Mouse (Mus musculus) liver, embryonic 14.5 days (tissue): ENCODE results near the gene Smoc1. TPM values are rescaled to one million over a fixed set of nuclear protein-coding genes. Genes with fewer than 3 reads are reported as not detected.

Experiments used
- ATAC-seq: fragments of 200-750 bp; cut with Nextera tagmentation; 2 replicates; pipeline ENCODE4 v1.8.0; 2017; ENCODE audit warnings: moderate number of reproducible peaks, mild to moderate bottlenecking, moderate library complexity; ENCODE audit not compliant: insufficient read depth
- DNase-seq, 3 experiments: peaks; one replicate each; pipeline ENCODE4 v3.0.0-alpha.2; 2012 to 2013; ENCODE audit warnings: low read depth in 3 of 3, low spot score in 3 of 3
- H3K27ac ChIP-seq: fragments of 300-500 bp; sonication (generic); 2 replicates; pipeline ENCODE4 v1.5.1; 2014; ENCODE audit warnings: moderate library complexity, mild to moderate bottlenecking, control low read depth, inconsistent platforms
- H3K27me3 ChIP-seq: fragments of 300-500 bp; sonication (generic); 2 replicates; pipeline ENCODE4 v1.6.1; 2014; ENCODE audit warnings: mild to moderate bottlenecking, low read length, moderate library complexity; ENCODE audit not compliant: control insufficient read depth, insufficient read depth
- H3K36me3 ChIP-seq: fragments of 300-500 bp; sonication (generic); replicated peaks from 2 replicates; pipeline ENCODE4 v1.6.1; 2014; ENCODE audit warnings: low read depth; ENCODE audit not compliant: control insufficient read depth, insufficient read depth
- H3K4me1 ChIP-seq, 2 experiments: fragments of 200-500 bp in 1 of 2; fragments of 300-500 bp in 1 of 2; sonication (generic) in 1 of 2; replicated peaks; 2 replicates each; pipeline ENCODE4 v1.6.1; 2012 to 2014; ENCODE audit warnings: antibody characterized with exemption in 1 of 2, inconsistent platforms in 1 of 2, low read length in 1 of 2; ENCODE audit not compliant: control insufficient read depth in 2 of 2, insufficient read depth in 2 of 2
- H3K4me2 ChIP-seq: fragments of 300-500 bp; sonication (generic); 2 replicates; pipeline ENCODE4 v1.6.1; 2014; ENCODE audit warnings: low read depth, mild to moderate bottlenecking, control low read depth, moderate library complexity
- H3K4me3 ChIP-seq, 2 experiments: fragments of 200-500 bp in 1 of 2; fragments of 300-500 bp in 1 of 2; sonication (generic) in 1 of 2; 2 replicates each; pipeline ENCODE4 v1.5.1; 2012 to 2014; ENCODE audit warnings: low read depth in 2 of 2, low read length in 2 of 2, mild to moderate bottlenecking in 2 of 2, control low read depth in 1 of 2, inconsistent platforms in 1 of 2, moderate library complexity in 1 of 2; ENCODE audit not compliant: insufficient read depth in 1 of 2
- H3K9ac ChIP-seq: fragments of 300-500 bp; sonication (generic); replicated peaks from 2 replicates; pipeline ENCODE4 v1.6.1; 2014; ENCODE audit warnings: mild to moderate bottlenecking, control low read depth, moderate library complexity
- H3K9me3 ChIP-seq: fragments of 300-500 bp; sonication (generic); 2 replicates; pipeline ENCODE4 v1.6.1; 2016; ENCODE audit warnings: low read length, mixed read lengths; ENCODE audit not compliant: control insufficient read depth
- CTCF ChIP-seq: IDR thresholded peaks from 2 replicates; pipeline ENCODE4 v1.5.1; 2016; ENCODE audit warnings: antibody characterized with exemption, low read depth, control low read depth
- EP300 ChIP-seq: IDR thresholded peaks from 2 replicates; pipeline ENCODE4 v1.6.1; 2016; ENCODE audit warnings: antibody characterized with exemption, low read depth
- WGBS: fragments of 180-500 bp; shearing (Covaris S2); extraction: QIAGEN DNeasy Blood & Tissue Kit; methylation state at CpG from one replicate; pipeline ENCODE4 v1.1.7; 2014; ENCODE audit not compliant: insufficient replicate concordance; 5-methylcytosine and 5-hydroxymethylcytosine counted together
- polyA plus RNA-seq, 2 experiments: library from polyadenylated mRNA; depleted of rRNA in 1 of 2; stranded (reverse) in 1 of 2; unstranded in 1 of 2; fragments of >200 nt; fragmentation: Nextera tagmentation in 1 of 2; extraction: Ambion mirVana in 1 of 2; gene quantifications; 2 replicates each; pipeline versions ENCODE4 v1.2.1 to v1.2.3; 2012 to 2014

The Smoc1 gene
- polyA plus RNA-seq, 2 experiments: 4.6 to 6.9 TPM

DNA sequence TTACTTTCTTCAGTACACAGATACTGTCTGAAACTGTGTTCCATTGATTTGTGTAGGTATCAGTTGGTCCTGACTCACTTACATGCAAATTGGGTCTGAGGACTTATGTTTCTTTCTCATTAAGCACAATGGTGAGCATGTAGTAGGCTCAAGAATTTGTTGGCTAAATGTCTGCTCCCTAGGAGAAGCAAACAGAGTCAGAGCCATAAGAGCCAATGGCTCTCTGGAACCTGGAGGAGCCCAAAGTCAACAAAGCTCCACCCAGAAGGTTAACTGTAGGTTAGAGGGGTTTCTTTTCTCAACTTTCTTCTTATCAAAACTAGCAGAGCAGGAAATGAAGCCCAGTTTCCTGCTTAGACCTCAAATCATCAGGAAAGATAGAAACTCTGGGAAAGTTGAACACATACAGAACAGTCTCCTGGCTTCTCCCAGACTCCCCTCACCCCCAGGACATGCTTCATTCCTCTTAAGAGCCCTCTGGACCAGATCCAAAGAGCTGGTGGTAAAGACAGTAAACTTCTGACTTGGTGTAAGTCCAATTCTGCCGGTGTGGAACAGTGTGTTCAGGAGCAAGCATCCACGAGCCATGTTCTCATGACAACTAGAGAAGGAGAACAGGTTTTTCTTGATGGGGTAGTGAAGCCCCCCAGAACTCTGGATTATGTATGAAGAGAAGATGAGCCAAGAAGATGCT lies 51.5 kb downstream of the Smoc1 start:
- ATAC-seq (no peak), DNase-seq (no peak)
- no peaks in the 10 kb centered on the region for H3K27me3 ChIP-seq
- H3K4me3 ChIP-seq: no peak overlapping the region
- no peak overlapping the region for H3K27ac ChIP-seq
- H3K4me1 ChIP-seq: no peaks in the 10 kb centered on the region
- H3K9me3 ChIP-seq: no peaks in the 10 kb centered on the region
- TF ChIP-seq EP300: no peak
- TF ChIP-seq CTCF: no peak
- H3K9ac ChIP-seq: no peak overlapping the region
- H3K4me2 ChIP-seq: no peak overlapping the region
- H3K36me3 ChIP-seq: no peaks in the 10 kb centered on the region
- 71% methylated on average over 2 of the region's 2 CpGs for WGBS

DNA sequence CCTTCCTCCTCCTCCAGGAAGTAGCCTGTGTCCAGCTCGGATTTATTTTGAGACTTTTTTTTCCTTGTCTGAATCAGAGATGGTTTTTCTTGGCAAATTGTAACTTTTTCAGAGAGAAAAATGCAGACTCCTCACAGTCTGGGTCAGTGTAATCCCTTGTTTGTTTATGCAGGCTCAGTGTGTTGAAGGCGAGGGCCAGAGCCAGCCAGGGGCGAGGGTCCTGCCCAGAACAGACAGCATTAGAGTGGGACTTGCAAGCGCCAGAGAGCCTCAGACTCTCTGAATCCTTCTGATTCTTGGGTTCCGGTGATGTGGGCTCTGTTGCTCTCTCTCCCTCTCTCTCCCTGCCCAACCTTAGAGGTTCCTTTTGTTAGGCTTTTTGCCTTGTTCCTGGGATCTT lies 53.7 kb downstream of the Smoc1 start:
- H3K9ac ChIP-seq: no peak overlapping the region
- H3K4me3 ChIP-seq: no peak overlapping the region
- DNase-seq (no peak), ATAC-seq (no peak)
- no peak for TF ChIP-seq EP300
- no peak for TF ChIP-seq CTCF
- no peaks in the 10 kb centered on the region for H3K36me3 ChIP-seq
- H3K4me1 ChIP-seq: no peaks in the 10 kb centered on the region
- H3K9me3 ChIP-seq: no peaks in the 10 kb centered on the region
- H3K4me2 ChIP-seq: no peak overlapping the region
- H3K27ac ChIP-seq: no peak overlapping the region
- 46% methylated on average over 5 of the region's 5 CpGs for WGBS
- H3K27me3 ChIP-seq: no peaks in the 10 kb centered on the region

DNA sequence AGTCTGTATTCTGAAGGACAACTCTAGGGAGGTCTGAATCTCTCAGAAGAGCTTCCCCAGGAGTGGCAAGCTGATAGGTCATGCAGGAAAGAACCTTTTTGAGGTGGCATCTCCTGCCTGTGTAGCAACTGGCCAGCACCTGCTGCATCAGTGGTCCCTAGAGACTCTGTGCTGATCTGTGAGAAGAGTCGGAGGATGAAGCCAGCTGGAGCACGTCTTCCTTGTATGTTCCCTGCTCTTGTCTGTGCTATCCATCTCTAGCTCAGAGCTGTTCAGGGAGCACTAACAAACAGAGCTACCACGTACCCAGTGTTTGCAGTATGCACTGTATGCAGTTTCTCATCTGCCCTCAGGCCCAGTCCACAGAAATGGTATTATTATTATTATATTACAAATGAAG lies 54.4 kb downstream of the Smoc1 start:
- no peak overlapping the region for H3K4me2 ChIP-seq
- no peak overlapping the region for H3K4me3 ChIP-seq
- no peaks in the 10 kb centered on the region for H3K4me1 ChIP-seq
- no peak for DNase-seq
- no peaks in the 10 kb centered on the region for H3K9me3 ChIP-seq
- no peak overlapping the region for H3K9ac ChIP-seq
- no peaks in the 10 kb centered on the region for H3K36me3 ChIP-seq
- 55% methylated on average over 3 of the region's 3 CpGs for WGBS
- H3K27me3 ChIP-seq: no peaks in the 10 kb centered on the region
- TF ChIP-seq EP300 (no peak), CTCF (no peak)
- no peak overlapping the region for H3K27ac ChIP-seq
- ATAC-seq: no peak

DNA sequence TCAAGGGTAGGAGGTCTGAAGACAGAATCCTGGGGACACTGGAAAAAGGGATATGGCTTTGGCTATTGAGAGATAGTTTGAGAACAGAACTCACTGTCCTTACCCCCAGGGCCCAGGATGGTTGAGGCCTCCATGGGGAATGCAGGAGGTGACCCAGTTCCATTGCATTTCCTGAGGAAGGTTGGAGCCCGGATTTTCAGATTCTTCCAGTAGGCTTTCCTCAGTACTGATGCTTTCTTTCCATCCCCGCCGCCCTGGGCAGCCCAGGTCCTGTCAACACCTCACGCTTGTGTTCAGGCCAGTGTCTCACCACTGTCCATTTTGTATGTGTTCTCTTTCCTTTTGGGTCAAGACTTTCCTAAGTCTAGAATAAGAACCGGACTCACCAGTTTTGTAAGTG lies 56.5 kb downstream of the Smoc1 start:
- Histone ChIP-seq H3K9me3 (no peaks in the 10 kb centered on the region), H3K36me3 (no peaks in the 10 kb centered on the region), H3K9ac (no peak overlapping the region), H3K27me3 (no peaks in the 10 kb centered on the region), H3K4me3 (no peak overlapping the region), H3K4me2 (no peak overlapping the region), H3K27ac (no peak overlapping the region), H3K4me1 (no peaks in the 10 kb centered on the region)
- no peak for DNase-seq
- TF ChIP-seq EP300 (no peak), CTCF (no peak)
- ATAC-seq: no peak
- 63% methylated on average over 5 of the region's 5 CpGs for WGBS

DNA sequence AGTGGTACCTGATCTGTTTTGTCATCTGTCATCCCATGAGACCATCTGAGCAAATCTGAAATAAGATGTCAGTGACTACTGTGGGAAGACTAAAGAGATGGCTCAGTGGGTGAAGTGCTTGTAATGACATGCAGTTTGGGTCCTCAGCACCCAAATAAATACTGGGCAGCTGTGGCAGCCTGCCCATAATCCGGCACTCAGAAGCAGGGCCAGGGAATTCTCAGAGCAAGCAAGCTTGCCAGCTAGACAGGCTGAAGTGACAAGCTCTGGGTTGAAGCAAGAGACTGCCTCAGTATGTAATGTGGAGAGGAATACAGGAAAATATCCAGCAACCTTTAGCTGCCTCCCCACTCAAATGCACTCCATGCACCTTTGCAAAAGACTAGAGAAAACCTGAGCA lies 58.6 kb downstream of the Smoc1 start:
- Histone ChIP-seq H3K4me2 (no peak overlapping the region), H3K27ac (no peak overlapping the region), H3K27me3 (no peaks in the 10 kb centered on the region), H3K36me3 (no peaks in the 10 kb centered on the region), H3K4me3 (no peak overlapping the region), H3K4me1 (no peaks in the 10 kb centered on the region), H3K9me3 (no peaks in the 10 kb centered on the region), H3K9ac (no peak overlapping the region)
- no peak for DNase-seq
- no peak for TF ChIP-seq CTCF
- TF ChIP-seq EP300: no peak
- 54% methylated on average over 1 of the region's 1 CpGs for WGBS
- no peak for ATAC-seq
